Mouse (Mus musculus) induced T-regulatory cell, adult 2 months (primary cell): ENCODE results near the gene Gm20388.
A peak's percentile ranks its signal among the peaks of the same experiment; 100 is the strongest.

Source experiments
- DNase-seq: peaks from one replicate; pipeline ENCODE4 v3.0.0-alpha.2; 2012; ENCODE audit warnings: low read depth

Gene Gm20388

DNA sequence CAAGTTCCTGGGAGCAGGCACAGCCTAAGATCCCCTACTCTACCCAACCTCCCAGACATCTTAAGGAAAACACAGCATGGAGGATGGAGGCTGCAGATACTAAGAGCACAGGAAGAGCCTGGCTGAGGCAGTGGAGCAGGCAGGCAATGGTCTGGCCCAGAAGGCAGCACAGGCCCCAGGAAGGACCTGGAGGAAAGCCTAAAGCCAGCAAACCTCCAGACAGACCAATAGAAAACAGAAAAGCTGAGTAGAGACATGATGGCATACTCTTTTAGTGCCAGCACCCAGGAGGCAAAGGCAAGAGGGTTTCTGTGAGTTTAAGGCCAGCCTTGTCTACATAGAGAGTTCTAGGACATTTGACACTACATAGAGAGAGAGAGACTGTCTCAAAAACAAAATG lies 1702.8 kb downstream of the Gm20388 start:
- no peak for DNase-seq

DNA sequence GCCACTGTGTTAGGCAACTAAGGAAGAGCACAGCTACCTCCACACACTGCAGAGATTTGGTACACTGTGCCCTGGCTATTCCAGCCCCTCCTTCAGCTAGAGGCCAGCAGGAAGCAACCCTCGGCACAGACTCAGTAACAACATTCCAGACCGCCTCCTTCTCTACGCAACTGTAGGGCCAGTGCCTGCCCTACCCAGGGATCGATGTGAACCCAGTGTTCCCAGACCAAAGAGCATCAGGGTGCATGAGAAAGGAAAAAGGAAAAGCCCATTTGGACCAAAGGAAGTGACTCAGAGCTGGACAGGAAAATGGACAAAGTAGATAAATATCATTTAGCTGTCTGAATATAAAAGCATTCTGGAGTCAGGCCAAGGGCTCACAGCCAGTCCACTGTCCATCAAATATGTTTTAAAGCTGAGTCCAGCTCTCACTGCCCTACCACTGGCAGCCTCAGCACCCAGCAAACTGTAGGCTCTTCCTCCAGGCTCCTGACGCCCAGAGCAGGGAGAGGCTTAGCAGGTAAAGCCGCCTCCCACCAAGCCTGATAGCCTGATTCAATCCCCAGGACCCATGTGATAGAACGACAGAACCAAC lies 1708.9 kb downstream of the Gm20388 start:
- no peak for DNase-seq

DNA sequence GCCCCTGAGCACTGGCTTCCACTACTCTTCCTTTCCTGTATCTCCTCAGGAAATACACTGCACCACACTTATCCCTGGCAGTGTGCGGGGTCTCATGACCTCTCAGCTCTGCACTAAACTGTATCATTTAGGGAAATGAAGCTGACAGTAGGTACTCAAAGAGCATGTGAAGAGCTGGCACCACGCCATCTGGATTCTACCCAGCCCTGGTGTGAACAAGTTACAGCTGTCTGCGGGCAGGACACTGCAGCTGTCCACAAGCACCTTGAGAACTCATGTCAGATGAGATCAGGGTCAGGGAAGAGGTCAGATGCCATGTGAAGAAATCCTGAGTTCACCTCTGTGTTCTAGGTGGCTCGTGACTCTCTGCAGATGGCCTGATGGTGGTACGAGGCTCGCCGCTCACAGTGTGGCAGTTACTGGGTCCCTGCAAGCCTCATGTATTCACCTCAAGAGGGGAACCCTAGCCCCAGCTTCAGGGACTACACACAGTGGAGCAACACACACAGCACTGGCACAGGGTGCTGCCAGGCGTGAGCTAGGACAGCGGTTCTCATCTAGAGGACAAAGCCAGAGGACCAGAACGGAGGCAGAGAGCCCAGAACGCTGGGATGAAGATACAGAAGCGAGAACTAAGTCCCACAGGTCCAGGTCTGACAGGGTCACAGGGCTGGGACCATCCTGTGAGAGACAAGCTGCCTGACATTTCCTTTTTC lies 1710.3 kb downstream of the Gm20388 start:
- no peak for DNase-seq

DNA sequence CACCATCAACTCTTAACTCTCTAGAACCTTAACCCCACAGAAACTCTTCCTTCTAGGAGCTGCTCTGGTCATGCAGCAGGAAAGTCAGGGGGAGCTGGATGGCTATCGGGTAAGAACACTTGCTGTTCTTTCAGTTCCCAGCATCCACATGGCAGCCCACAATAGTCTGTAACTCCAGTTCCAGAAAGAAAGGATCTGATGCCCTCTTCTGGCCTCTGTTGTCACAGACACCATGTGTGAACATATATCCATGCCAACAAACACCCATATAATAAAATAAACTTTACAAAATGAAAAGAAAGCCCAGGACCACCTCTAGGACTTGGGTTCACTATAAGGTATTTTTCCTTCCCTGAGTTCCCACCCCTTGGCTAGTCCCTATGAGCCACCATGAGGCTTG lies 1711.2 kb downstream of the Gm20388 start:
- DNase-seq = no peak

DNA sequence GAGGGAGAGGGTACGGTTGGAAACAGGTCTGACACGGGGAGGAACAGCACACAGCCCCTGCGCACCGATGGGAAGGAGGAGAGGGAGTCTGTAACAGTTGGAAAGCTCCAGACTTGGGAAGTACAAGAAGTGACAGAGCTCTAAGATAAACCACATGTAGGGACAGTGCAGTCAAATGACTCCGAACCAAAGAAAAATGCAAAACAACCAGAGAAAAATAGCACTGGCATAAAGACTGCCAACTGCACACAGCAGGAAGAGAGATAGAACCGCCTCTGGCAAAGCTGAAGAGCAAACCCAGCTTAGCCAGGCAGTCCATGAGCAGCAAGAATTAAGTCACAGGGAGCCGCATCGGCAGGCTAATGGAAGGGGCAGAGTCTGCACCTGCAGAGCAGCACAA lies 1712.4 kb downstream of the Gm20388 start:
- DNase-seq = no peak

DNA sequence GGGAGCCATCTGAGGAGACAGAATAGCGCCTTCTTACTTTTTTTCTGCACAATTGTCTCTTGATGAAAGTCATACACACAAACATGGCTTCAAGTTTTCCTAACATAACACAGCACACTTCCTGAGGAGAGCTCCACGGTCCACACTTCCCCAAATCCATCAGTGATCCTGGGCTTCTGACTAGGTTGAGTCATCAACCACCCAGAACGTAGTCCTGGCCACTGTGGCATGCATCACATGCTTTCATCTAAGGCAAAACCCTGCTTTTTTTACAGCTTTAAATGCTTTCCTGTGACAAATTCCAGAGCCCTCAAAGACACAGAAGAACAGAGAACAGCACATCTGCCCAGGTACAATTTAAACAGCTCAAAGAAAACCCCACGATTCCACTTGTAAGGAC lies 1718.0 kb downstream of the Gm20388 start:
- no peak for DNase-seq

DNA sequence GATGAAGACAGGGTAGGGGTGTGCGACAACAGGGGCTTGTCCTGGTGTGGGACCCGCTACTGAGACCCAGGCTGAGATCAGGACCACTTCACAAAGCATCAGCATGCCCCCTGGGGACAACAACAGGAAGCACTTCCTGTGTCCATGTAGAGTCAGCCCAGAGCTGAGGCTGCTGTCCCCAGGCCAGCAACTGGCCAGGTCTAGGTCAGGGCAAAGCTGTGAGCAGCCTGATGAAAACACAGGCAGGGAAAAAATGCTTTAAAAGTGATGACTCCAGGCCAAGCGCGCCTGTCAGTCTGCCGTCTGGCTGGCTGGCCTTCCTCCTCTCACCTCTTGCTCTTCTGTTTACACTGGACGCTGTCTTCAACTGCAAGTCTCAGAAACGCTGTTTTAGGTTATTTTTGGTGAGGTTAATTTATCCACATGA lies 1721.0 kb downstream of the Gm20388 start:
- DNase-seq = no peak

DNA sequence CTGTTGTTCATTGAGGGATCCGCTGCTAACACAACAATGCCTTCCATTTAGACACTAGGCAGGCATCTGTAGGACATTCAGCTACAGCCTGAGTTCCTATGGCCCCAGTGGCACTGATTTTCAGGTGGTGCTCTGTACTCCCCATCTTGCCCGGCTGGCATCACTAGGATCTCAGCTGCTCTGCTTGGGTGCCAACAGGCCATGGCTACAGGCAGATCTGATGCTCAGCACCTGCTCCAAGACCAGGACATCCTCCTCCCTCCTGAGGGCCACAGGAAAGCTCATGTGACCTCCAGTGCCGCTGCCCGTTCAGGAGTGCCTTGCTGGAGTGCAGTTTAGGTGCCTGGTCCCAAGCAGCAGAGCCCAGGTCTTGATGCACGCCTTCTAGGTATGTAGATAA lies 1721.8 kb downstream of the Gm20388 start:
- DNase-seq = no peak

DNA sequence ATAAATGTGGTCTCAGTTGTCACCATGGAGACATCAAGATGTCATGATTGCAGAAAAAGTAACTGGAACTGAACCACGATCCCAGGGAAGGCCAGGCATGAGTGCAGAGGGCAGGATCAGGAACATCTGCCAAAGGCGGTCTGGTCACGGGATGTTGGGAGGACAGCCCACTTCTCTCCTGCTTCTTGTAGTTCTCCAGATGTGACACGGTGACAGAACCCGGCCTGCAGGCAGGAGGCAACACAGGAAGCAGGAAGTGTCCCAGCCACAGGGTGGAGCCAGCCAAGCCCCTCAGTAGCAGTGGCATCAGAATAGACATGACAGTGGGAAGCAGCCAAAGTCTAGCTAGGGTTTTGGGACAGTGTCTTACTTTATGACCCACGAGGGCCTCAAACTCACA lies 1724.9 kb downstream of the Gm20388 start:
- DNase-seq = no peak

DNA sequence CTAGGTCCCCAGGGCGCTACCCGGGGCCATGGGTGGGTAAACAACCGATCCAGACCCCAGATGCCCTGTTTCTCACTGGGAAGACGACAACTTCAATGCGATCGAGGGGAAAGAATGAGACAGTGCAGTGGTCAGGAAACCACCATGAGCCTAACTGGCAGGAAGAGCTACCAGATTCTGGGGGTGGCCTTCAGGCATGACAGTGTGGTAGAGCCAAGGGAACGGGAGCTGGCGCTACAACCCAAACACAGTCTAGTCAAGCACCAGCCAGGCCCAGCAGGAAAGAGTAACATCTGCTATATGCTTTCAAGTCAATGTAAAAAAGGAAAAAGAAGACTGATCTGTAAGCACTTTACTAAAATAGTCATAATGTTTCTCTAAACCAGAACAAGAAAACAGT lies 1725.5 kb downstream of the Gm20388 start:
- no peak for DNase-seq

DNA sequence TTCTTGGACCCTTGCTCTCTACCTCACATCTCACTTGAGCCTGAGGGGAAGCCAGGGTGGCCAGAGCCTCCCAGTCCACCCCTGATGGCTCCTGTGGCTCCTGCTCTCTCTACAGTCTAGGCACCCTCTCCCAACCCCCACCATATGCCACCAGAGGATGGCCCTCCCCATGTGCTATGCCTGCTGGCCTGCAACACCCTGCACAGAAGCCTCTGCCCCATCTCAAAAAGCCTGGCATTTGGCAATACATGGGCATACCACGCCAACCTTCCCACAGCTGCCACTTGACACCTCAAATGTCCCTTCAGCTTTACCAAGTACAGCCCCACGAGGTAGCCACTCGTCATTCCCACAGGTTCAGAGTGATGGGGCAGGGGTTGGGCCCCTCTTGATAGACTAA lies 1732.2 kb downstream of the Gm20388 start:
- no peak for DNase-seq

DNA sequence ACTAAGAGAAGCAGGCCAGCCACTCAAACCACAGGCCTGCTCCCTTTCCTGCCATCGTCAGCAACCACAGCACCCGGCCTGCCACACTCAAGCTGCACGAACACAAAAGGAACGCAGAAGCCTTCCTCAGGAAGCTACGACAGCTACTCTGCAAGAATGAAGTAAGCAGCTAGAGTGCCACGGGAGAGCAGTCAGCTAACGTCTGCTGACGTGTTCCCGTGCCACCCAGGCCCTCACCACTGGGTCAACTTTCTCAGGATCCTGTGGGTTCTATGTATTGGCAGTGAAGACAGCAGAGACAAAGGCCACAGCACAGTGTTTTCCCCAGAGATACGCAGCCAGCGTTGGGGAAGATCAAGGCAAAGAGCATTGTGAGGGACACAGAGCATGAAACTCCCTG lies 1732.7 kb downstream of the Gm20388 start:
- peak; percentile 29 for DNase-seq

DNA sequence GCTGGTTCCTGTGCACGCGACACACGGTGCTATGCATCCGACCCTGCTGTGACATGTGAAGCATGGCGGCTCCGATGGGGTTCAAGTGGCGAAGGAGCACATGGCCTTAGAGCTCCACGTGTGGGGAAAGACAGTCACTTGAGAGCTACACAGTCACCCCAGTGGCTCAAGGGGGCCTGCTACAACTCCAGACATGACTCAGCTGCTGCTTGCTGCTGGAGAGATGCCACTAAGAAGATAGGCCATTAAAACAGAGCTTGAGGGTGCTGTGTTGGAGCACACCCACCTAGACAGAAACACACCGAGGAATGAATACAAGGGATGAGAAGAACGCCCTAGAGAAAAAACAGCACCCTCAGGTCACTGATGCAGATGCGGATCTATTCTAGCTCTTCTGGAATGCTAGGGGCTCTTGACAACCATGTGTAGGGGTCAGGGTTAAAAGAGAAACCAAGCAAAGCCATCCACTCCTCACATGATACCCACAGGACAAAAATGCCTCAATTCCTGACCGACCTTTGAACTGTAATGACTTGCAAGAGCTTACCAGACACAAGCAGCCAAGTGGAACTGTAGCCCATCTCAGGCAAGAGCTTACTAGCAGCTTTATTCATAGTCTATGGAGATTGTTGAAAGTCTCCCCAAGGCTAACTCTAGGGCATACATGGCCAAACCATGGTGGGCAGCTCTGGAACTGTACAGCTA lies 1737.0 kb downstream of the Gm20388 start:
- DNase-seq = no peak

DNA sequence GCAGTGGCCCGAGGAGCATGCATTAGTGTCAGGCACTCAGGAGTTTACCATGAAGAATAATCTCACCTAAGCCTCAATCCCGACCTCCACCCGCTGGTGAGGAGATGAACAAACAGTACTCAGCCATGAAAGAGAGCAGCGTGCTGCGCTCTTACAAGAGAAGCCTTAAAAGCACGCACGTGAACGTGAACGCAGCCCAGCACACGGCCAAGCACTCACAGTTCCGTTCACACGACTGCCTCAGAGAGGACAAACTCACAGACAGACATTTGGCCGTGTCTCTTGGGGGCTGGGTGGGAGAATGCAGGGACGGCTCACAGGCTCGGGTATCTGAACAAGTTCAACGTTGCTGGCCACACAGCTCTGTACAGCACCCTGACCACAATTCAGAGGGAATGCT lies 1737.8 kb downstream of the Gm20388 start:
- DNase-seq = no peak

DNA sequence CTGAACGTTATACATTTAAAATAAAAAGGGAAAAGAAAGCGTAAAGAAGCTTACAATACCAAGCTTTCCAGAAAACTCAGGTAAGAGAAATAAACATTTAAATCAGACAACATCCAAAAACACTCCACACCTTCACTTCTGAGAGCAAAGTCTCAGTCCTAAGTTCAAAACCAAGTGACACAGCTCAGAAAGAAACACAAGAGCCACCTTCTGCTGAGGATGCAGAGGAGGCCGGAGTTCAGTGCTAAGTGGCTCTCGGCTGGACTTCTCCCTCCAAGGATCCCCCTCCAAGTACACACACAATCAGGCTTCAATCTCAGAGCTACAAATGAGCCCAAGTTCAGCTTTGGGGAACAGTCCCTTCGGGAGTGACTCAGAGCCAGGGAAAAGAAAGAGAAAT lies 1738.8 kb downstream of the Gm20388 start:
- DNase-seq = no peak

DNA sequence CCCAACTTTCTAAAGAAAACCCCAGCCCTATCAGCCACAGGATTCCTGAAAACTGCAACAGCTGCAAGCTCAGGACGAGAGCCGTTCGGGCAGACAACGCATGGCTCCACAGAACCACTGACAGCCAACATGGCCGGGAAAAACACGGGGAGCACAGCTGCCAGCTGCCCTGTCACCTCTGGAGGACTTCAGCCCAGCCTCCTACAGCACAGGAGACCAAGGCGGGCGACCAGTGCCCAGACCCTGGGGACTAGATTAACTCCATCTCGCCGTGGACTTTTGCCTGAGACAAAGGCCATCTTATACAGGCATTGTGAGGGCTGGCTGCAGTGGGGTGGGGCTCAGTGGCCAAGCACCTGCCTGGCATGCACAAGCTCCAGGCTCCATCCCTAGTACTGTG lies 1739.3 kb downstream of the Gm20388 start:
- no peak for DNase-seq

DNA sequence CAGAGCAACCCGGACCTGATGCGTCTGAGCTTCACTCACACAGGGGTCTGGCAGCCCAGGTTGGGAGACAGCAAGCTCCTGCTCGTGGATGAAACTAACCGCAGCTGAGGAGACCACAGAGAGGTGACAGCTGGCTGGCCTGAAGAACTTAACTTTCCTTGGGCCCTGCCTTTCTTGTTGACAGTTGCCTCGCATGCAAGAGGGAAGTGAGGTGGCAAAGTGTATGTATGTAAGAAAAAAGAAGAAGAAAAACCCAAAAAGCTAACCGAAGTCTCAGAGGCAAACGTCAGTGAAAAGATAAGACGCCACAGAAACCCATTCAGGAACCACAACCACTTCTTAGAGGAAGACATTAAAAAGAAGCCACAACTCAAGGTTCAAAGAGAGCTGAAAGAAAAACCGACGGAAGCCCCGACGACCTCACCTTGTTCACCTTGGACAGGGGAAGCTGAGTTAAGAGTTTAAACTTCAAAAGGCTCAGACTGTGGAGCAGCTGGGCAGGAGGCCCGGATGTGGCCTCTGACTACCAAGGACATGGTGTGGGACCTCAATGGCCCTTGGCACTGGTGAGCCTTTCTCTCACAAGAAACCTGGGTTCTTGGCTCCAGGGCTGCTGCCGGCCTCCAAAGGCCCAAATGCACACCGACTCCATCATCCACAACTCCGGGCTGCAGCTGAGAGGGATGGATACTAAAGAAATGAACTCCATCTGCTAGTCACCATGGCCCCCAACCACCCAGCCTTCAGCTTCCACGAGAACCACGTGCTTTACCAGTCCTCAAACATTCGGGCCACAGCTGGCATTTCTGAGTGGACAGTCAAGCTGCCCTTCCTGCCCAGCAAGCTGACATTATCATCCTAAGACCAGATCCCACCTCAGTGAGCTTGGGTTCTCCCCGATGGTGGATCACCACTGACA lies 1740.0 kb downstream of the Gm20388 start:
- DNase-seq = peak; percentile 34

DNA sequence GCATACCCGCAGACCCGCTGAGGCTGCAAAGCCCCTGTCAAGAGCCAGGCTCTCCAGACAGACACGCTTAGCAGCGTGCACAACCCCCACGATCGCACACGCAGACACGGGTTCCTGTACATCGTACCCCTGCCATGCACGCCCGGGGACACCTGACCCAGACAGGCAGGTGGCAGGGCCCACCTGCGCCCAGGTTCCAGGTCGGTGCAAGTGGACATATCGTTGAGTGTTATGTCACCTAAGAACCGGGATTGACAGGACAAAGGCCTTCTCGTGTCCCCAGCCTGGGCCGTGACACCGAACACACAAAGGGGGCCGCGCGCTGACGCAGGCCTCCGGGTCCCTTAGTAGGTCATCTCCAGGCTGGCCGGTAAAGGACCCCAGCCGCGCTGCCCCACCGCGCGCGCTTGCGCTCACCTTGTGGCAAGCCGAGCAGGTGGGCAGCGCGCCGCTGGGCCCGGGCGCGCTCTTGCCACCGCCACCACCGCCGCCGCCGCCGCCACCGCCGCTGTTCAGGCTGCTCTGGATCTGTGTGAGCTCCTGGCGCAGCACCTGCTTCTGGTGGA lies 1740.8 kb downstream of the Gm20388 start:
- DNase-seq = no peak

DNA sequence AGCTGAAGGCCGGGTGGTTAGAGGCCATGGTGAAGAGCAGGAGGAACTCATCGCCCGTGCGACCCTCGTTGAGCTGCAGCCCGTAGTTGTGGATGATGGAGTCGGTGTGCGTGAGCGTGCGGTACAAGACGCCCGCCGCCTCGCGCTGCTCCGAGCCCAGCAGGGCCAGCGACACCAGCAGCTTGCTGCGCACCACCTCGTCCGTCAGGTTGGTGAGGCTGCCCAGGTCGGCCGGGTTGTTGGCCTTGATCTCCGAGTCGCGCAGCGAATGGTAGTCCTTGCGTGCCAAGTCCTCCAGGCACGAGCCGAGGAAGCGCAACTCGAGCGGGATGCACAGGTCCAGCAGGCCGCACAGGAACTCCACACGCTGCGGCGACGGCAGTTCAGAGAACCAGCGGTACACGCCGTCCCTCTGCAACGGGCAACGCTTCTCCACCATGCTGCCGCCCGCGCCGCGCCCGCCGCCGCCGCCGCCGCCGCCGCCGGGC lies 1741.3 kb downstream of the Gm20388 start:
- DNase-seq = no peak

DNA sequence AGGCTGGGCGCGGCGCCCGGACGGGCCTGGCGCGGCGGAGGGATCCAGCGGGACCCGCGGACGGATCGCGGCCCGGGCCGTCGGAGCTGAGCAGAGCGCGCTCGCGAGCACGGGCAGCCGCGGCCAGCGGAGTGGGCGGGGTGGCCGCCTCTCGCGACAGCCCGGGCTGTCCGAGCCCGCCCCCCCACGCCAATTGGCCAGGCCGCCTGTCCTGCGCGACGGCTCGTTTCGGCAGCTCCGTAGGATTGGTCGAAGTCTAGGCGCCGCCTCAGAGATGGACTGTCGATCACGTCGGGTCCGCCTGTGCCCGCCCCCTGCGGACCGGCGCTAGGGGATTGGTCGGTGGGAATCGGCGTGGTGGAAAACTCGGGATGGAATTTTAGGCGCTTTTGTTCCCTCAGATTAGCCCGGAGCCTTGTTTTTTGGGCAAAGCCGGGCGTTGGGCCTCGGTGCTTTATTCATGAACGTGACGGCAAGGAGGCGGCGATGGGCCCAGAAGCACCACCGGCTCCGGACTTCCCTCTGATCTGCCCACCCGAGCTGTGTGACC lies 1742.2 kb downstream of the Gm20388 start, which contains the start of gene Zcchc14:
Zcchc14 (minus strand) TSS at position 128 of the 550 bp plus-strand sequence.
- peak; percentile 33 for DNase-seq

DNA sequence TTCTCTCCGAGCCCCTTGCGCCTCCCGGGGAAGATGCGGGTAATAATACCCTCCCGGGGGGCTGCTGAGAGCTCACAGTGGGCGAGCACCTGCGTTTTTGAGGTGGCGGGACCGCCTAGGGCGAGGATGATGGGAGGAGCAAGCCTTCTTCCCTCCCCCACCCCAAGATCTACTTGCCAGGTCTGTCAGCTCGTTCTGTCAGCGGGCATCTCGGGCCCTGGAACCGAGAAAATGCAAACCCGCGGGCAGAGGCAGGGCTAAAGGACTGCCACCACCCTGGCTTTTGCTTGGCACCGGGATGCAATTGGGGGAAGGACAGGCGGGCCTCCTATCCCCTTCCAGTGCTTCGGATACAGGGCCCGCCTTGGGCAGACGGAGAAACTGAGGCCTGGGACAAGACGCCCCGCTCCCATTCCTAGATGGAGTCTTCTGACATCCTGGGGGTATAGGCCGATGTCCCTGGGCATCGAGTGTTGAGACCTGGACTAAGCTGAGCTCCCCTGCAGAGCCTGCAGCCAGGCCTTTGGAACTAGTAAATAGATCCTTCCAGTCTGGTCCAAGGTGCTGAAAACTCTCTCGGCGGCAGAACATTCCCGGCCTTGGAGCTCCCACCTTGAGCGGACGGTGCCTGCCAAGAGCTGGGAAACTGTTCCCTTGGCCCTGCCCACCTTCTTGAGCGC lies 1742.8 kb downstream of the Gm20388 start:
- DNase-seq = no peak
